Mouse (Mus musculus) liver, embryonic 11.5 days (tissue): ENCODE results near the gene H2afy2. TPM values are rescaled to one million over a fixed set of nuclear protein-coding genes. Genes with fewer than 3 reads are reported as not detected.

Experiments
- ATAC-seq: fragments of 200-750 bp; cut with Nextera tagmentation; replicated peaks from 2 replicates; pipeline ENCODE4 v1.8.0; 2017; ENCODE audit warnings: moderate number of reproducible peaks, mild to moderate bottlenecking, moderate TSS enrichment, moderate library complexity; ENCODE audit not compliant: low FRiP score
- DNase-seq: peaks from one replicate; pipeline ENCODE4 v3.0.0-alpha.2; 2017; ENCODE audit warnings: low spot score
- H3K27ac ChIP-seq: fragments of 300-500 bp; sonication (generic); 2 replicates; pipeline ENCODE4 v1.5.1; 2014; ENCODE audit warnings: mild to moderate bottlenecking, low read depth, low read length, control low read depth
- H3K27me3 ChIP-seq: fragments of 300-500 bp; sonication (generic); replicated peaks from 2 replicates; pipeline ENCODE4 v1.6.1; 2014; ENCODE audit warnings: low read length, mixed read lengths; ENCODE audit not compliant: control insufficient read depth, insufficient read depth
- H3K36me3 ChIP-seq: fragments of 300-500 bp; sonication (generic); 2 replicates; pipeline ENCODE4 v1.6.1; 2014; ENCODE audit warnings: mild to moderate bottlenecking, low read length, moderate library complexity, mixed read lengths; ENCODE audit not compliant: control insufficient read depth, insufficient read depth
- H3K4me1 ChIP-seq: fragments of 300-500 bp; sonication (generic); replicated peaks from 2 replicates; pipeline ENCODE4 v1.6.1; 2014; ENCODE audit warnings: low read length, mixed read lengths; ENCODE audit not compliant: control insufficient read depth, insufficient read depth
- H3K4me2 ChIP-seq: fragments of 300-500 bp; sonication (generic); 2 replicates; pipeline ENCODE4 v1.6.1; 2014; ENCODE audit warnings: mild to moderate bottlenecking, control low read depth, moderate library complexity
- H3K4me3 ChIP-seq: fragments of 300-500 bp; sonication (generic); 2 replicates; pipeline ENCODE4 v1.5.1; 2014; ENCODE audit warnings: low read depth, low read length, control low read depth
- H3K9ac ChIP-seq: fragments of 300-500 bp; sonication (generic); 2 replicates; pipeline ENCODE4 v1.6.1; 2014; ENCODE audit warnings: low read depth, low read length, control low read depth
- H3K9me3 ChIP-seq: fragments of 300-500 bp; sonication (generic); 2 replicates; pipeline ENCODE4 v1.6.1; 2016; ENCODE audit warnings: low read length, inconsistent platforms, mixed read lengths; ENCODE audit not compliant: control insufficient read depth
- WGBS: fragments of 180-500 bp; shearing (Covaris S2); extraction: QIAGEN DNeasy Blood & Tissue Kit; methylation state at CpG from one replicate; pipeline ENCODE4 v1.1.7; 2014; 5-methylcytosine and 5-hydroxymethylcytosine counted together
- polyA plus RNA-seq: library from polyadenylated mRNA; unstranded; fragments of >200 nt; fragmentation: Nextera tagmentation; extraction: Ambion mirVana; gene quantifications from 2 replicates; pipeline ENCODE4 v1.2.1, GENCODE M21; 2014

The H2afy2 gene
- polyA plus RNA-seq, 1 experiment from 2014 or later, result 43.8 TPM

DNA sequence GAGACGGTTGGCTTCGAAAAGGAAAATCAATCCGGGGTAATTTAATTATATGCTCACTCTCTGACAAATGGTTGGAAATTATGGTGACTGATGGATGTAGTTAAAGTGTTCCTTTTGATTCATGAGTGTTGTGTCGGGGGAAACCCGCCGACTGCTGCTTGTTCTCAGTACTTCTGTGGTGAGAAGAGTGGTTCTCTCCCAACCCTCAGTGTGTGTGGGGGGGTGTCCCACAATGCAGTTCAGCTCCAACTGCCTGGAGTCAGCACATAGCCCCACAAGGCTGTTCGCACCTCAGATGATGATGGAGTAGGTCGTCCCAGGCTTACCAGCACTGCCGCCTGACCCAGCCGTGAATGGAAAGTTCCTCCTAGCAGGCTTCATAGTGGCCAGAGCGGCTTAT is 54.8 kb downstream of the H2afy2 start:
- DNase-seq (no peak), ATAC-seq (no peak)
- Histone ChIP-seq H3K27ac (no peak overlapping the region), H3K36me3 (0 out of 2 replicates have a peak, but pooled peaks cover 2% of the 10 kb centered on the region), H3K27me3 (no peaks in the 10 kb centered on the region), H3K4me1 (no peaks in the 10 kb centered on the region), H3K4me2 (no peak overlapping the region), H3K4me3 (no peak overlapping the region), H3K9me3 (no peaks in the 10 kb centered on the region), H3K9ac (no peak overlapping the region)
- WGBS, result 65% methylated on average over 11 of the region's 11 CpGs

GRCm38 (mm10) chr10:61723271-61723670 is 60.7 kb downstream of the H2afy2 start:
- no peaks in the 10 kb centered on the region for H3K9me3 ChIP-seq
- H3K9ac ChIP-seq, result no peak overlapping the region
- no peak overlapping the region for H3K27ac ChIP-seq
- no peaks in the 10 kb centered on the region for H3K36me3 ChIP-seq
- H3K4me3 ChIP-seq, result no peak overlapping the region
- DNase-seq (no peak), ATAC-seq (no peak)
- no peak overlapping the region for H3K4me2 ChIP-seq
- H3K4me1 ChIP-seq, result no peaks in the 10 kb centered on the region
- no peaks in the 10 kb centered on the region for H3K27me3 ChIP-seq
- 71% methylated on average over 6 of the region's 6 CpGs for WGBS

GRCm38 (mm10) chr10:61722215-61722614 is 61.7 kb downstream of the H2afy2 start:
- Histone ChIP-seq H3K9ac (no peak overlapping the region), H3K36me3 (no peaks in the 10 kb centered on the region), H3K4me1 (no peaks in the 10 kb centered on the region), H3K27ac (no peak overlapping the region), H3K9me3 (no peaks in the 10 kb centered on the region), H3K4me2 (no peak overlapping the region), H3K4me3 (no peak overlapping the region), H3K27me3 (no peaks in the 10 kb centered on the region)
- DNase-seq (no peak), ATAC-seq (no peak)
- 71% methylated on average over 3 of the region's 3 CpGs for WGBS

GRCm38 (mm10) chr10:61720331-61720730 is 63.6 kb downstream of the H2afy2 start:
- 82% methylated on average over 7 of the region's 7 CpGs for WGBS
- H3K4me3 ChIP-seq, result no peak overlapping the region
- no peak overlapping the region for H3K9ac ChIP-seq

DNA sequence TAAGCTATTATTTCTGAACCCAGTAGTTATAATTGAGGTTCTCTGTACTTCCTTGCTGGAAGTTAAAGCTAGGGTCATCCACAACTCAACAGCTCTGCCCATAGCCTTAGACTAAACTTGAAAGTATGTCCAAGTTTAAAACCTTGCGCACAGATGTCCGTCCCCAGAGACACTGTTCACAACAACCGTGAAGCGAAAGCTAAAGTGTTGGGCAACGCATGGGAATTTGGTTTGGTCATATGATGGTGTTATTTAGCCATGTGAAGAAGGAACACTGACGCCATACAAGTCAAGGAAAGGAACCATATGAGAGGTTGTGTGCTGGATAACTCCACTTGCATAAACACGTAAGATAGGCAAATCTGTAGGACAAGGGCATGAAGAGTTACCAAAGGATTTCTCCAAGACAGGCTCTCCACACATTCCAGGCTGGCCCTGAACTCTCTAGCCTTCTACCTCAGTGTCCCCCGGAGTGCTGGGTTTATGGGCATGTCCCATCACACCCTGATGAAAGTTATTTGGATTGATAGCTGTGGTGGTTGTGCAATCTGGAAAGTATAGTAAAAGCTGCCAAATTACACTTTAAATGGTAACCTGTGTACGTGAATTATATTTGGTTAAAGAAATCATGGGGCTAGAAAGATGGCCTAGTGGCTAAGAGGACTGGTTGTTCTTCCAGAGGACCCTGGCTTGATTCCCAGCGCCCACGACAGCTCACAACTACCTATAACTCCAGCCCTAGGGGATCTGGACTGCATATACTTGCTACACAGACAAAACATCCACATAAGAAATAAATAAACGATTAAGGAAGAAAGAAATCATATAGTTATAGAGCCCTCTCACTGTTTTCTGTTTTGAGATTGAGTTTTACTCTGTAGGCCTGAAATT is 66.3 kb downstream of the H2afy2 start:
- ATAC-seq (no peak), DNase-seq (no peak)
- no peak overlapping the region for H3K4me3 ChIP-seq
- H3K4me1 ChIP-seq, result peaks cover 5% of the 10 kb centered on the region; the same call in 1 of the 2 replicates
- H3K27me3 ChIP-seq, result no peaks in the 10 kb centered on the region
- H3K36me3 ChIP-seq, result no peaks in the 10 kb centered on the region
- H3K9ac ChIP-seq, result no peak overlapping the region
- no peaks in the 10 kb centered on the region for H3K9me3 ChIP-seq
- WGBS, result 86% methylated on average over 12 of the region's 12 CpGs
- H3K27ac ChIP-seq, result no peak overlapping the region
- H3K4me2 ChIP-seq, result no peak overlapping the region

More at GRCm38 (mm10) chr10:61720331-61720730, 63.6 kb downstream of the H2afy2 start:
- ATAC-seq, result no peak
- H3K27ac ChIP-seq, result no peak overlapping the region
- H3K4me1 ChIP-seq, result peaks cover 5% of the 10 kb centered on the region; the same call in 1 of the 2 replicates
- no peaks in the 10 kb centered on the region for H3K36me3 ChIP-seq
- no peaks in the 10 kb centered on the region for H3K9me3 ChIP-seq
- no peak overlapping the region for H3K4me2 ChIP-seq
- no peaks in the 10 kb centered on the region for H3K27me3 ChIP-seq
- no peak for DNase-seq

- Histone ChIP-seq H3K9me3 (no peaks in the 10 kb centered on the region), H3K27ac (no peak overlapping the region), H3K36me3 (no peaks in the 10 kb centered on the region), H3K9ac (no peak overlapping the region), H3K4me1 (peaks cover 5% of the 10 kb centered on the region; the same call in 1 of the 2 replicates), H3K4me2 (peak overlapping the region; percentile 87), H3K4me3 (peak overlapping the region; percentile 56), H3K27me3 (no peaks in the 10 kb centered on the region)
- 71% methylated on average over 7 of the region's 7 CpGs for WGBS
- ATAC-seq (no peak), DNase-seq (no peak)
These were observed 67.7 kb downstream of the H2afy2 start for GRCm38 (mm10) chr10:61715996-61716864.

DNA sequence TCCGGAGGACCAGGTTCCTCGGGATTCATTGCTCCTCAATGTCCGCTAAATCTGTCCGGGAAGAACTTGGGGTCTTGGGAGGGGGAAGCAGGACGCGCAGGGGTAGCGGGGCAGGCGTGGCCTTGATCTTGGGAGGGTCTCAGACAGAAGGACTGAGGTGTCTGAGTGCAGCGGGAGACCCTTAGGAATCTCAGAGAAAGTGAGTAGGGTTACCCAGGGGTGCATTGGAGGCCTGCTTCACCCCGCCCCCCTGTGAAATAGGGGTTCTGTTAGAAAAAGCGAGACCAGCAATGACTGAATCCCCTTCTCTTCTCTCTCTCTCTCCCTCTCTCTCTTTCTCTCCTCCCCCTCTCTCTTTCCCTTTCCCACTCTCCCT is 68.5 kb downstream of the H2afy2 start:
- Histone ChIP-seq H3K27me3 (no peaks in the 10 kb centered on the region), H3K4me1 (peaks cover 5% of the 10 kb centered on the region; the same call in 1 of the 2 replicates), H3K9ac (peak overlapping the region; percentile 39), H3K36me3 (no peaks in the 10 kb centered on the region), H3K4me2 (peak overlapping the region; percentile 87), H3K9me3 (no peaks in the 10 kb centered on the region), H3K27ac (no peak overlapping the region), H3K4me3 (peak overlapping the region; percentile 56)
- DNase-seq (no peak), ATAC-seq (no peak)
- WGBS, result 5% methylated on average over 11 of the region's 11 CpGs

GRCm38 (mm10) chr10:61714771-61715461 is 69.0 kb downstream of the H2afy2 start, which contains the start of gene Aifm2:
Aifm2 (plus strand) TSS chr10:61715263.
- Histone ChIP-seq H3K27me3 (no peaks in the 10 kb centered on the region), H3K4me1 (peaks cover 5% of the 10 kb centered on the region; the same call in 1 of the 2 replicates), H3K4me3 (peak within 1 kb of the TSS; percentile 56), H3K4me2 (peak within 1 kb of the TSS; percentile 87), H3K36me3 (no peaks in the 10 kb centered on the region), H3K27ac (no peak within 1 kb of the TSS), H3K9ac (peak within 1 kb of the TSS; percentile 39), H3K9me3 (no peaks in the 10 kb centered on the region)
- peak; percentile 84 for DNase-seq
- WGBS, result 14% methylated on average over 33 of the region's 36 CpGs
- peak; percentile 89 for ATAC-seq
